Mouse (Mus musculus): ENCODE measurements at regions not wholly inside any gene's neighbourhood (a gene's known extent, or its start where the extent isn't known, plus 50 kb on each side); places are given as distances from the start of the nearest gene placed in this dataset.

DNA sequence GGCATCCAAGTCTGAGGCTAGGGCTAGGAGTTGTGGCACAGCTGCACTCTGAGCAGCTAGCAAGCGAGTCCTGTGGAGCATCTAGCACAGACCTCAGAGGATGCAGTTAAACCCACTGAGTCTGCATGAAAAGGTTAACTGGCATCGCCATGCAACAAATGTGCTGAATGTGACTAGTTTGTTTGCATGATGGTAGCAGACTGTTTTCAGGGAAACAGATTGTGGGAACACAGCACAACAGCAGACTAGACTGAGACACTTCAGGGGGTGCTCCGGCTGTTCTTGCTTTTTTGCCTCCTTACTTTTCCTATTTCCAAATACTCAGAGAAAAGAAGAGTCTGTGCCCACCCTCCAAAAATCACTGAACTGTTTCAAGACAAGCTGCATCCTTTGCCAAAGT is 97.9 kb upstream of the Nhs start:
- 46% methylated on average over 3 of the region's 3 CpGs for WGBS
- Histone ChIP-seq H3K36me3 (ENCODE audit: control insufficient read depth, insufficient read depth) (no peaks in the 10 kb centered on the region), H3K9ac (replicated peaks; ENCODE audit: low read depth, low read length) (no peak overlapping the region), H3K27me3 (replicated peaks; ENCODE audit: control insufficient read depth, insufficient read depth, low read length) (no peaks in the 10 kb centered on the region), H3K9me3 (ENCODE audit: control insufficient read depth, low read length) (no peaks in the 10 kb centered on the region), H3K4me1 (replicated peaks; ENCODE audit: control insufficient read depth, insufficient read depth, low read length) (no peaks in the 10 kb centered on the region), H3K4me3 (replicated peaks; ENCODE audit: low read length) (no peak overlapping the region), H3K27ac (ENCODE audit: low read length) (no peak overlapping the region), H3K4me2 (ENCODE audit: low read length) (no peak overlapping the region)
- no peak for ATAC-seq

DNA sequence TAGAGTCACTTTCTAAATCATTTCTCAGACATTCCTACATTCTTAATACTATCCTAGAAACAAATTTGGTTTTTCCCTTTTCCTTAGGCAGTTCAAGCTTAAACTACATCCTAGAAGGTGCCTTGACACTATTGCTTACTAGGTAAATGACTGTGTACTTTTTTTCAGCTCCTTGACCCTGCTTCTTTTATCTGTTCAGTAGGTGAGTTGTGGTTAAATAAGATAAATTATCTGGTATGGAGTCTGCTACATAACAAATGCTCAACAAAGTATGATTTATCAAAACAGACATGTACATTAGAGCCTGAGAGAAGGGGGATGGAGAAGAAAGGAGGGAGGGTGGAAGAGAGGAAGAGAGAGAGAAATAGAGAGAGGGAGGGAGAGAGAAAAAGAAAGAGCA is 96.3 kb upstream of the Nhs start:
- H3K36me3 ChIP-seq (ENCODE audit: control insufficient read depth, insufficient read depth), result no peaks in the 10 kb centered on the region
- ATAC-seq, result no peak
- no peaks in the 10 kb centered on the region for H3K9me3 ChIP-seq (ENCODE audit: control insufficient read depth, low read length)
- no peak overlapping the region for H3K4me3 ChIP-seq (replicated peaks; ENCODE audit: low read length)
- H3K9ac ChIP-seq (replicated peaks; ENCODE audit: low read depth, low read length), result no peak overlapping the region
- no peaks in the 10 kb centered on the region for H3K27me3 ChIP-seq (replicated peaks; ENCODE audit: control insufficient read depth, insufficient read depth, low read length)
- no peaks in the 10 kb centered on the region for H3K4me1 ChIP-seq (replicated peaks; ENCODE audit: control insufficient read depth, insufficient read depth, low read length)
- no peak overlapping the region for H3K4me2 ChIP-seq (ENCODE audit: low read length)
- no peak overlapping the region for H3K27ac ChIP-seq (ENCODE audit: low read length)

DNA sequence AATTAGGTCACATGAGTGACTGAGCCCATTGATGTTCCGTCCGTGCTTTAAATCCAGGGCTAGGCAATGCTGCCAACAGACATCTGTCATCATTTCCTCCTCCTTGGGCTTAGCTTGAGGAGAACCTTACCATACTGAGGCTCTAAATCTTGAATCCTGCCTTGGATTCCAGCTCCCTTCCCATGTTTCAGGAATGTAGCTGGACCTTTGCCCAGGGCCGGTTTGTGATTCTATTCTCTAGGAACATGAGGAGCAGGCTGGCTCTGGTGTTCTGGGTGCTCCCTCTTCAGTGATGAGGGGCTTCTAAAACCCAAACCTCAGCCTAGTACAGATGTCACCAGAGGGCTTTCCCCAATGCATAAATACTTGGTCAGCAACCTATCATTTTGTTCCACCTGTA is 81.8 kb upstream of the Nhs start:
- Histone ChIP-seq H3K9ac (replicated peaks; ENCODE audit: low read depth, low read length) (no peak overlapping the region), H3K27me3 (replicated peaks; ENCODE audit: control insufficient read depth, insufficient read depth, low read length) (no peaks in the 10 kb centered on the region), H3K4me2 (ENCODE audit: low read length) (no peak overlapping the region), H3K27ac (ENCODE audit: low read length) (no peak overlapping the region), H3K36me3 (ENCODE audit: control insufficient read depth, insufficient read depth) (no peaks in the 10 kb centered on the region), H3K9me3 (ENCODE audit: control insufficient read depth, low read length) (no peaks in the 10 kb centered on the region), H3K4me1 (replicated peaks; ENCODE audit: control insufficient read depth, insufficient read depth, low read length) (no peaks in the 10 kb centered on the region), H3K4me3 (replicated peaks; ENCODE audit: low read length) (no peak overlapping the region)
- ATAC-seq, result no peak
- 54% methylated on average over 3 of the region's 3 CpGs for WGBS

DNA sequence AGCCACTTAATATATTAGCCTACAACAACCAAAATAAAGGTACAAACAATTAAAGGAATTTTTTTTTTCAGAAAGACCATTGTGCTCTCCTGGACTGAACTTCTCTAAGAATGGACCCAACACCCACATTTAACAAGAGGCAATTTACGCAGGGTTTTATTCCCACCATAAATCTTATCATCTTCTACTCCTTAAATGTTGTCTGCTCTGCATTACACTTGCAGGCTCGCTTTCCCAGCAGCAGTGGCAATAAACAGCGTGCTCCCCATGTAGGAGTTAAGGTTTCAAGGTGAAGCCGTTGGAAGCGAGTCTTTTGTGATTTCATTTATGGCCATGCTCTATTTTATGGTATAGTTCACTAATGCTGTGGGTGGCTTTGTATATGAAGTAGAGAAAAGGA is 76.0 kb upstream of the Nhs start:
- no peaks in the 10 kb centered on the region; the same call in 1 of the 2 replicates for H3K27me3 ChIP-seq (replicated peaks; ENCODE audit: control insufficient read depth, insufficient read depth, low read length)

DNA sequence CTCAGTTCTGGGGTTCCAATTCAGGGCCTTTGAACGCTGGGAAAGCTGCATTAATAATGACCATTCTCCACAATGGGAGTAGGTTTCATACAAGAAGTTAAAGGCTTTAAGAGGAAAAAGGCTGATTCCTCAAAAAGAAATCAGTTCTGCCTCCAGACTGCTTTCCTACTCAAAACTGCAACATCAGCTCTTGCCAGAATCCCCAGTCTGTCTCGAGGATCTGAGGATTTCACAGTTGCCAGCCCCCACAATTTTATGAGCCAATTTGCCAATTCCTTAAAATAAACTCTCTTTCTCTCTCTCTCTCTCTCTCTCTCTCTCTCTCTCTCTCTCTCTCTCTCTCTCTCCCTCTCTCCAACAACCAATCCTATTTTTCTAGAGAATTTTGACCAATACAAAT is 51.3 kb upstream of the Nhs start:
- H3K4me2 ChIP-seq (ENCODE audit: low read length), result no peak overlapping the region
- no peak overlapping the region for H3K4me3 ChIP-seq (replicated peaks; ENCODE audit: low read length)
- H3K27ac ChIP-seq (ENCODE audit: low read length), result no peak overlapping the region
- WGBS, result 37% methylated on average over 2 of the region's 2 CpGs
- H3K36me3 ChIP-seq (ENCODE audit: control insufficient read depth, insufficient read depth), result no peaks in the 10 kb centered on the region
- H3K4me1 ChIP-seq (replicated peaks; ENCODE audit: control insufficient read depth, insufficient read depth, low read length), result no peaks in the 10 kb centered on the region
- H3K9ac ChIP-seq (replicated peaks; ENCODE audit: low read depth, low read length), result no peak overlapping the region
- H3K27me3 ChIP-seq (replicated peaks; ENCODE audit: control insufficient read depth, insufficient read depth, low read length), result no peaks in the 10 kb centered on the region; the same call in 1 of the 2 replicates
- H3K9me3 ChIP-seq (ENCODE audit: control insufficient read depth, low read length), result no peaks in the 10 kb centered on the region
- ATAC-seq, result no peak

More for the DNA sequence above, 76.0 kb upstream of the Nhs start:
- H3K9ac ChIP-seq (replicated peaks; ENCODE audit: low read depth, low read length), result no peak overlapping the region
- 86% methylated on average over 5 of the region's 5 CpGs for WGBS
- no peak overlapping the region for H3K4me3 ChIP-seq (replicated peaks; ENCODE audit: low read length)
- no peaks in the 10 kb centered on the region for H3K4me1 ChIP-seq (replicated peaks; ENCODE audit: control insufficient read depth, insufficient read depth, low read length)
- H3K4me2 ChIP-seq (ENCODE audit: low read length), result no peak overlapping the region
- no peaks in the 10 kb centered on the region for H3K9me3 ChIP-seq (ENCODE audit: control insufficient read depth, low read length)
- no peak for ATAC-seq
- H3K27ac ChIP-seq (ENCODE audit: low read length), result no peak overlapping the region
- no peaks in the 10 kb centered on the region for H3K36me3 ChIP-seq (ENCODE audit: control insufficient read depth, insufficient read depth)

Data from forebrain, embryonic 16.5 days (tissue).